In genomic region chr12:80982326-80982725, GRCm38 (mm10) we compare ENCODE assay signal across 9 mouse cellular contexts. TPM values are rescaled to one million over a fixed set of nuclear protein-coding genes. Genes with fewer than 3 reads are reported as not detected.
DNase-seq lines count a peak whose midpoint lies in the region; ATAC-seq and TF ChIP-seq lines count a peak whose summit lies in the region.
"Had no signal": no experiment of that assay in that cellular context is flagged by ENCODE, and none has a peak within 500 bp of the region (broad histone marks: within the 10 kb centered on the region; RNA-seq: fewer than 3 reads in every experiment).

No protein-coding gene starts in this region.

- no peaks in the 10 kb centered on the region for H3K27me3 ChIP-seq in kidney, adult 2 months (replicated peaks; ENCODE audit: control insufficient read depth, insufficient read depth, low read length)
- H3K27me3 ChIP-seq in kidney, embryonic 14.5 days (ENCODE audit: control insufficient read depth, insufficient read depth, low read length): no peaks in the 10 kb centered on the region

- H3K9ac ChIP-seq in kidney, embryonic 14.5 days (ENCODE audit: low read depth, low read length): no peak overlapping the region
- H3K9ac ChIP-seq: heart, embryonic 13.5 days had no signal

- H3K9me3 ChIP-seq in kidney, embryonic 14.5 days (ENCODE audit: control insufficient read depth, low read length): no peaks in the 10 kb centered on the region
- H3K9me3 ChIP-seq: heart, embryonic 13.5 days had no signal

- DNase-seq in kidney, adult 2 months: peak; percentile 62
- DNase-seq in adrenal gland, postnatal 14 days: peak; percentile 77
- peak; percentile 80 for DNase-seq in embryo, embryonic 11 days
- peak; percentile 82 for DNase-seq in heart, postnatal 4 days
- DNase-seq in left cerebral cortex, postnatal 25 days (ENCODE audit: low spot score in 2 of 2): peak; percentile 69 to 73
- peak; percentile 78 for DNase-seq in thymus, postnatal 14 days

- no peak overlapping the region for H3K4me3 ChIP-seq in kidney, adult 2 months (ENCODE audit: insufficient read depth, low read depth, low read length)
- no peak overlapping the region for H3K4me3 ChIP-seq in kidney, embryonic 14.5 days (ENCODE audit: low read length)
- no peak overlapping the region for H3K4me3 ChIP-seq in olfactory bulb, adult 2 months (ENCODE audit: insufficient read depth, low read depth, low read length)
- H3K4me3 ChIP-seq: heart, embryonic 13.5 days had no signal

- no peak overlapping the region for H3K27ac ChIP-seq in kidney, adult 2 months (ENCODE audit: insufficient read depth, low read depth, low read length)
- H3K27ac ChIP-seq in kidney, embryonic 14.5 days (ENCODE audit: low read depth, low read length): no peak overlapping the region
- no peak overlapping the region for H3K27ac ChIP-seq in olfactory bulb, adult 2 months (ENCODE audit: insufficient read depth, low read depth, low read length)
- H3K27ac ChIP-seq: heart, embryonic 13.5 days had no signal

- no peak overlapping the region for H3K4me2 ChIP-seq in kidney, embryonic 14.5 days (replicated peaks; ENCODE audit: low read depth, low read length)
- H3K4me2 ChIP-seq: heart, embryonic 13.5 days had no signal

- peak; percentile 95 for TF ChIP-seq CTCF in kidney, adult 2 months (conservative IDR thresholded peaks at IDR 0.05; ENCODE audit: insufficient read depth, insufficient read length, low read depth, low read length)
- peak; percentile 81 for TF ChIP-seq CTCF in olfactory bulb, adult 2 months (IDR thresholded peaks at IDR 0.05; ENCODE audit: insufficient read depth, low read depth, low read length)

- intact Hi-C loops in left cerebral cortex, postnatal 25 days (cut with DNase I): loop anchor here (1.0 to 5.0 kb wide), 3 partner anchors 200 to 720 kb away; no protein-coding TSS in a partner anchor

- no peak for ATAC-seq in kidney, embryonic 14.5 days (ENCODE audit: low FRiP score, low TSS enrichment)

- H3K36me3 ChIP-seq in kidney, adult 2 months (ENCODE audit: control insufficient read depth, insufficient read depth, low read length): no peaks in the 10 kb centered on the region
- no peaks in the 10 kb centered on the region for H3K36me3 ChIP-seq in kidney, embryonic 14.5 days (ENCODE audit: control insufficient read depth, insufficient read depth, low read length)
- H3K36me3 ChIP-seq: heart, embryonic 13.5 days had no signal

- WGBS in kidney, adult 2 months: 1% methylated on average over 7 of the region's 7 CpGs
- under 1% methylated on average over 7 of the region's 7 CpGs for WGBS in kidney, embryonic 14.5 days
- under 1% methylated on average over 7 of the region's 7 CpGs for WGBS in olfactory bulb, adult 2 months

- no peak for TF ChIP-seq POLR2A in kidney, adult 2 months (IDR thresholded peaks at IDR 0.05; ENCODE audit: low read depth, low read length)
- no peak for TF ChIP-seq POLR2A in olfactory bulb, adult 2 months (IDR thresholded peaks at IDR 0.05; ENCODE audit: insufficient read depth, low read depth, low read length)

- no peaks in the 10 kb centered on the region for H3K4me1 ChIP-seq in kidney, adult 2 months (ENCODE audit: control insufficient read depth, insufficient read depth, low read length)
- no peaks in the 10 kb centered on the region for H3K4me1 ChIP-seq in kidney, embryonic 14.5 days (ENCODE audit: control insufficient read depth, insufficient read depth, low read length)
- no peaks in the 10 kb centered on the region for H3K4me1 ChIP-seq in olfactory bulb, adult 2 months (ENCODE audit: control insufficient read depth, insufficient read depth, low read length)
- H3K4me1 ChIP-seq: heart, embryonic 13.5 days had no signal

RNA-seq across cellular contexts. Expression of gene Slc10a1, which starts 13.8 kb away (rescaled TPM):
- 0.38 and 0.79 TPM in 2 replicates for polyA plus RNA-seq in kidney, adult 2 months (2012; rRNA removed)
- 0.37 and 0.46 TPM in 2 replicates for polyA plus RNA-seq in kidney, embryonic 14.5 days (2014; fragmentation: Nextera tagmentation; extraction: Ambion mirVana)
- total RNA-seq in adrenal gland, postnatal 14 days (2021): 3.0 and 59.5 TPM in 2 replicates
- total RNA-seq in heart, postnatal 4 days (2021): not detected
- total RNA-seq in left cerebral cortex, postnatal 25 days (2021): not detected
- polyA plus RNA-seq in olfactory bulb, adult 2 months (2012; ENCODE audit: insufficient read depth, insufficient read length, low replicate concordance, missing spikeins): not detected in 2 replicates

RNA-seq across cellular contexts. Expression of gene Srsf5, which starts 37.0 kb away (rescaled TPM):
- 233 and 243 TPM in 2 replicates for polyA plus RNA-seq in kidney, adult 2 months (2012; rRNA removed)
- polyA plus RNA-seq in kidney, embryonic 14.5 days (2014; fragmentation: Nextera tagmentation; extraction: Ambion mirVana): 332 and 349 TPM in 2 replicates
- total RNA-seq in adrenal gland, postnatal 14 days (2021): 383 and 441 TPM in 2 replicates
- 100 to 1,000 TPM; 317 to 328 TPM for total RNA-seq in heart, postnatal 4 days (2021)
- total RNA-seq in left cerebral cortex, postnatal 25 days (2021): 100 to 1,000 TPM; 275 to 306 TPM
- 488 and 574 TPM in 2 replicates for polyA plus RNA-seq in olfactory bulb, adult 2 months (2012; ENCODE audit: insufficient read depth, insufficient read length, low replicate concordance, missing spikeins)

RNA-seq across cellular contexts. Expression of gene Smoc1, which starts 44.3 kb away (rescaled TPM):
- polyA plus RNA-seq in kidney, adult 2 months (2012; rRNA removed): 2.9 and 4.4 TPM in 2 replicates
- 1.0 and 1.1 TPM in 2 replicates for polyA plus RNA-seq in kidney, embryonic 14.5 days (2014; fragmentation: Nextera tagmentation; extraction: Ambion mirVana)
- 37.3 and 54.7 TPM in 2 replicates for total RNA-seq in adrenal gland, postnatal 14 days (2021)
- 10 to 100 TPM; 10.2 to 11.2 TPM for total RNA-seq in heart, postnatal 4 days (2021)
- 1 to 10 TPM; 7.3 to 9.3 TPM for total RNA-seq in left cerebral cortex, postnatal 25 days (2021)
- polyA plus RNA-seq in olfactory bulb, adult 2 months (2012; ENCODE audit: insufficient read depth, insufficient read length, low replicate concordance, missing spikeins): not detected in 2 replicates
